Mouse (Mus musculus) liver, postnatal 0 days (tissue): ENCODE measurements around the gene Castor1.

ENCODE experiments used
- CTCF ChIP-seq: sonication (generic); IDR thresholded peaks from 2 replicates; pipeline ENCODE4 v1.5.1; 2016; ENCODE audit warnings: antibody characterized with exemption, low read depth
- EP300 ChIP-seq: IDR thresholded peaks from 2 replicates; pipeline ENCODE4 v1.6.1; 2016; ENCODE audit warnings: antibody characterized with exemption, low read depth, mild to moderate bottlenecking

GRCm38 (mm10) chr11:4220443-4221400 lies 2.7 kb downstream of the Castor1 start:
- peak; percentile 97 for TF ChIP-seq CTCF
- no peak for TF ChIP-seq EP300
